ENCODE assay signal across 15 mouse cellular contexts in the genomic region with DNA sequence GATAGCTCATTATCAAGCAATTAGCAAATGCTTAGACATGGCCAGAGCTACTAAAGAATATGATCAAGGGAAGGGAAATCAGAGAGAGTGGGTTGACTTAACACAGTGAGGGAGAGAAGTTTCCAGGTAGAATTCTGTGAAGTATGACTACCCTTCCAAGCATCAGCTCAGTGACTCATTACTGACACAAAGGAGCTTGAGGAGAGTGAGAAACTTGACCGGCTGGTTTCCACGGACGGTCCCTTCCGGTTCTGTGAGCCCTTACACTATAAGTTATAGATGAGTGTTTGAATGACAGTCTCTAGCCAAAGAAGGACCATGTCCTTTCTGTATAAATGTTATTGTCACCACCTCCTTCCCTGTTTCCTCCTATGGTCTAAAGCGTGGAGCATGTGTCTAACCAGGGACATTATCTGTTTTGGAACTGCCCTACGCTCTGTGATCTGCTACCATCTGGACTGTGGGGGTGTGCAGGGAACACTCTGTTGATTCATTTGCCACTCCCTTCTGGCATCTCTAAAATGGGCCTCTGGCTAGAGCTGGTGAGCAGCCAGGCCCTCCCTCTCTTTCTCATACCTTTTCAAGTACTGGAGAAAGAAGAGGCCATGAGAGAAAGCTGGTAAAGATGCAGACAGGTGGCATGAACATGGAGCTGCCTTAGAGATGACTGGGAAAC.
DNase-seq lines count a peak whose midpoint lies in the region; ATAC-seq and TF ChIP-seq lines count a peak whose summit lies in the region.
"Had no signal": no experiment of that assay in that cellular context is flagged by ENCODE, and none has a peak within 500 bp of the region (broad histone marks: within the 10 kb centered on the region; RNA-seq: fewer than 3 reads in every experiment).

No protein-coding gene starts in this region.

- H3K9me3 ChIP-seq in lung, postnatal 0 days (ENCODE audit: low read length) = no peaks in the 10 kb centered on the region
- H3K9me3 ChIP-seq: embryonic facial prominence, embryonic 10.5 days; midbrain, embryonic 15.5 days; neural tube, embryonic 12.5 days had no signal

- no peaks in the 10 kb centered on the region for H3K36me3 ChIP-seq in lung, postnatal 0 days (ENCODE audit: insufficient read depth, low read length)
- H3K36me3 ChIP-seq: embryonic facial prominence, embryonic 10.5 days; midbrain, embryonic 15.5 days; neural tube, embryonic 12.5 days had no signal

- no peak for TF ChIP-seq EP300 in lung, postnatal 0 days (IDR thresholded peaks at IDR 0.05)

- 58% methylated on average over 6 of the region's 6 CpGs for WGBS in lung, postnatal 0 days

- H3K4me3 ChIP-seq in lung, postnatal 0 days (ENCODE audit: low read depth, low read length) = no peak overlapping the region
- H3K4me3 ChIP-seq: embryonic facial prominence, embryonic 10.5 days; midbrain, embryonic 15.5 days; neural tube, embryonic 12.5 days had no signal

- H3K27ac ChIP-seq in lung, postnatal 0 days (ENCODE audit: low read length) = no peak overlapping the region
- H3K27ac ChIP-seq: embryonic facial prominence, embryonic 10.5 days; hindbrain, postnatal 0 days; kidney, postnatal 0 days; midbrain, embryonic 15.5 days; neural tube, embryonic 12.5 days had no signal

- ATAC-seq in lung, postnatal 0 days = peak; percentile 33
- ATAC-seq in megakaryocyte-erythroid progenitor cell, adult 5-6 weeks (replicated peaks; ENCODE audit: low FRiP score, low TSS enrichment, poor library complexity, severe bottlenecking) = no peak
- ATAC-seq in activated CD4-positive, CD25-positive, alpha-beta regulatory T cell, adult 4 months = no peak
- ATAC-seq: hindbrain, postnatal 0 days; midbrain, embryonic 15.5 days had no signal

- H3K27me3 ChIP-seq in lung, postnatal 0 days (replicated peaks; ENCODE audit: insufficient read depth, low read length) = no peaks in the 10 kb centered on the region
- H3K27me3 ChIP-seq: midbrain, embryonic 15.5 days; neural tube, embryonic 12.5 days had no signal

- no peak overlapping the region for H3K4me2 ChIP-seq in lung, postnatal 0 days (replicated peaks; ENCODE audit: low read depth, low read length)
- H3K4me2 ChIP-seq: midbrain, embryonic 15.5 days; neural tube, embryonic 12.5 days had no signal

- no peak for TF ChIP-seq CTCF in lung, postnatal 0 days (IDR thresholded peaks at IDR 0.05)

- no peak overlapping the region for H3K9ac ChIP-seq in lung, postnatal 0 days (replicated peaks; ENCODE audit: low read depth)
- H3K9ac ChIP-seq: midbrain, embryonic 15.5 days; neural tube, embryonic 12.5 days had no signal

- peak; percentile 24 for DNase-seq in lung, postnatal 0 days (ENCODE audit: low spot score)
- DNase-seq in lung, postnatal 25 days (ENCODE audit: low spot score) = no peak
- DNase-seq in frontal cortex, adult 2 months (ENCODE audit: extremely low spot score in 1 of 2, low spot score in 1 of 2) = peak; percentile 83 to 89
- peak; percentile 86 to 89 for DNase-seq in left cerebral cortex, adult 18-20 months (ENCODE audit: low spot score in 2 of 2)
- peak; percentile 91 for DNase-seq in telencephalon, adult 2 months (ENCODE audit: low read depth, low spot score)
- no peak for DNase-seq in adrenal gland, adult 18-20 months (ENCODE audit: low spot score in 2 of 2)
- DNase-seq: gastrocnemius, postnatal 14 days; lung, postnatal 4 days had no signal

- no peaks in the 10 kb centered on the region for H3K4me1 ChIP-seq in lung, postnatal 0 days (ENCODE audit: insufficient read depth, low read depth, low read length)
- H3K4me1 ChIP-seq: embryonic facial prominence, embryonic 10.5 days; midbrain, embryonic 15.5 days; neural tube, embryonic 12.5 days had no signal

Comparison
In these comparisons a context has a peak if more than half of its experiments do, and no peak if none do; other contexts are left out.
1. DNase-seq: peak in lung, postnatal 0 days (single experiment), frontal cortex, adult 2 months (2 of 2), left cerebral cortex, adult 18-20 months (2 of 2) and telencephalon, adult 2 months (single experiment); none in lung, postnatal 25 days (single experiment) and adrenal gland, adult 18-20 months (0 of 2).